Mouse (Mus musculus) kidney, adult 9 months (tissue): ENCODE results near the gene Gp1bb.

Experiments
- DNase-seq: peaks from one replicate; pipeline ENCODE4 v3.0.0; 2022

Gp1bb gene

DNA sequence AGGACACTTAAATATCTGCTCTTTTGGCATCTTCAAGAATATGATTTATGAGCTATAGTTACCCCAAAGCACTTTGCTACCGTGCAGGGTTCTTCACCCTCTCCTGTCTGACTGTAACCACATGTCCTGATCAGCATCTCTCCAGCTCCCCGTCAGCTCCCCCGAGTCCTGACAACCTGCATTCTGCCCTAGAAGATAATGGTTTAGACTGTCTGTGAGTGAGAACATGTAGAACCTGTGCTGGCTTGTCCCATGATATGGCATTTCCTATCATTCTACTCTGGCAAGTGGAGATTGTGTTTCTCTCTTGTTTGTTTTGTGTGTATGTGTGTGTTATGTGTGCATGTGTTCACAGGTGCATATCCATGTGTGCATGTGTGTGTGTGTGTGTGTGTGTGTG, 24.2 kb downstream of the Gp1bb start:
- no peak for DNase-seq

DNA sequence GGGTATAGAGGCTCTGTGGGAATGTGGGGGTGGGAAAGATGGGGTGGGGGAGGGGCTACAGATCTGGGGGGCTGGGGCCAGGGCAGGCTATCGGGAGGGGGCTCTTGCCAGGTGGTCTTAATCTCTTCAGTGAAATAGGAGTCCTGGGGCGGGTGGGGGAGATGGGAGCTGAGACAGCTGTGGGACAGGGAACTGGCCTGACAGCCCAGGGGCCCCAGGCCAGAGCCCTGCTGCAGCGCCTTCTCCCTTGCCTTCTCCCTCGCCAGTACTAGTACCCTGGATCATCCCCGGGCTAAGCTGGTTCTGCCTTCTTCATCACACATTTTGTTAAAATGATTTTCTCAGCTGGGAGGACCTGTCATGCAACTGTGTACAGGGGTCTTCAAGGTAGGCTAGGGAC, 25.9 kb downstream of the Gp1bb start:
- no peak for DNase-seq

DNA sequence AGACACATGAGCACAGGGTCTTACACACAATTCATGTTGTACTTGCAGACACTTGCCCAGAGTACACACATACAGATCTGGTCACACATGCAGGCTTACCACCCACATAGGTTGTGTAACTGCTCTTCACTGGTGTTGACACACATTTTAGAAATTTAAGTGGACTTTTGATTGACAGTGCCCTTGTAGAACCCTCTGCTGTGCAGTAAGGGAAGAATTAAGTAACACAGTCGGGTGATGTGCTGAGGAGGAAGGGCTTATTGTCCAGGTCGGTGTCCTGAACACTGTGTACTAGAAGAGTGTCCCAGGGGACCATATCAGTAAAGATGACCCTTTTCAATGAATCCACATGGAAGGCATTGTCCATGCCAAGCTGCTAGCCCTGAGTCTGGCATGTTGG, 28.3 kb downstream of the Gp1bb start:
- no peak for DNase-seq

DNA sequence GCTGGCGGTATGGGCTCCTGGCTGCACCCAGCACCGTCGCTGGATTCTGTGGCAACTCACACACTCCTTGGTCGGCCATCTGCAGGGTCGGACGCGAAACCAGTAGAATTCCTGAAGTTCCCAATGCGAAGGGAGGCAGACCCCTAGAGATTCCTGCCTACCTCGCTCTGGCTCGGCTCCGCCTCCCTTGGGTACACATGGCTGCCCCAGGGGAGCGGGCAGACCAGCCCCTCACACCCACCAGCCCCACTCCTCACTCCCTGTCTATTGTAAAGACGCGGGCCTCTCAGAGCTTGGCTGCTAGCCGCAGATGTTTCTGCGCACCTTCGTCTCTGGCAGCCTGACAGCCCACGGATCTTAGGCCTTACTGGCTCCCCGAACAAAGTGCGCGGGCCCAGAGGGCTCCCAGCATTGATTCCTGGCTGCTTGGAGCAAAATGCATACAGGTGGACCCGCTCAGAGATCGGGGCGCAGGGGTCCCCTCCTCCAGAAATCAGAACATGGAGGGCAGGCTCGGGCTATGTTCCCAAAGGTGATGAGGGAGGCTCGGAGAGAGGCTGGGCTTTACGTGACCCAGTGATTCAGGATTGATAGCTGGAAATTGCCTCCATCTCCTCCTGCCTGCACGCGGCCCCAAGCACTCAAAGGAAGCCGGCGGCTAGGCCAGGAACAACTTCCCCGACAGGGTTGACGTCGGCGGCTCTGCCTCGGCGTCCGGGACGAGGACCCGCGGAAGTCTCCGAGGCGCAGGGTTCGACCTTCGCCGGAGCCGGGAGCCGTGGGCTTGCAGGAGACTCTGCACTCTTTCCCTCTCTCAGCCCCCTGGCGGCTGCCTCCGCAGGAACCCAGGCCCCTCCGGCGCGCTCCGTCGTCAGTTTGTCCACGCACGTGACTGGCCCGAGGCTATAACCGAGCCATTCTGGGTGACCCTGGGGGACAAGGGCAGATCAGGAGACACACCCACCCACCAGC, 30.9 kb downstream of the Gp1bb start:
- no peak for DNase-seq

DNA sequence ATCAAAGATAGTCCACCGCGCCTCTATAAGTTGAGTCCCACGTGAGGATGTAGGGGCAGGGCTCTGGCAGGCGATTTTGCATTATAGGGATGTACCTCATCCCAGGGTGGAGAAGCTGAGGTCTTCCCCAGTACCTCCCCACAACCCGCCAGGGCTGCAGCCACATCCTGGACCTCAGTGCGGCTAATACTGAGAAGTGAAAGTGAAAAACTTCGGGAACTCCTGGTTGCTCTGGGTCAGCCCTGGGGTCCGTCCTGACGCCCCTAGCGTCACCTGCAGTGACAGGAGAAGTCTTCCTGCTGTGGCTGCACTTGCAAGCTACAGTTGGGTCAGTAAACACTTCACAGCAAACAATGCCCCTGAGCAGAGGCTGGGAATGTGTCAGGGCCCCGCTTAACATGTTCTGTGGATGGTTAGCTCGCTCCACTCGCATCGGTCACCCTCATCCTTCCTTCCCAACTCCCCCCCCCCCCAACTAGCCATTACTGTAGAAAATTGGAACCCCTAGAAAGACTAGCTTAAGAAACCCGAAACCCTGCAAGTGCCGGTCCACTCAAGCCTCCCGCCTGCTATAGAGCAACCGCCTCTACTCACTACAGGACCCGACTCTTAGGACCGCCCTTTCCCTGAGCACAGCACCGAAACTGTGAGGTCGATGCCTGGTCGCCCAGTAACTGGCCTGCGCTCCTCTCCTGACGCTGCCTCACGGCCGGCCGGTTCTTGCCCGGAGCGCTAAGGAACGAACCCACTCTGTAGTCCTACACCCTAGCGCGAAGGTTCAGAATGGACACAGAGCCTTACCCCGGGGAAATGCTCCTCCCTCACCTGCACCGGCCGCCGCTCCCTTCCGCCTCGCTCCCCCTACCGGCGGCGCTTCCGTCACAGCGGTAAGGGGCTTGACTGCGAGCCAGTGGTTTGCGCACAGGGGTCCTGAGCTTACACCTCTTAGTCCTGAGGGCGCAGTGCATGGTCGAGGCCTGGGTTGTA, 32.1 kb downstream of the Gp1bb start, which contains the start of gene Tbx1:
Tbx1 (minus strand) TSS at position 868 of the 987 bp plus-strand sequence.
- no peak for DNase-seq

DNA sequence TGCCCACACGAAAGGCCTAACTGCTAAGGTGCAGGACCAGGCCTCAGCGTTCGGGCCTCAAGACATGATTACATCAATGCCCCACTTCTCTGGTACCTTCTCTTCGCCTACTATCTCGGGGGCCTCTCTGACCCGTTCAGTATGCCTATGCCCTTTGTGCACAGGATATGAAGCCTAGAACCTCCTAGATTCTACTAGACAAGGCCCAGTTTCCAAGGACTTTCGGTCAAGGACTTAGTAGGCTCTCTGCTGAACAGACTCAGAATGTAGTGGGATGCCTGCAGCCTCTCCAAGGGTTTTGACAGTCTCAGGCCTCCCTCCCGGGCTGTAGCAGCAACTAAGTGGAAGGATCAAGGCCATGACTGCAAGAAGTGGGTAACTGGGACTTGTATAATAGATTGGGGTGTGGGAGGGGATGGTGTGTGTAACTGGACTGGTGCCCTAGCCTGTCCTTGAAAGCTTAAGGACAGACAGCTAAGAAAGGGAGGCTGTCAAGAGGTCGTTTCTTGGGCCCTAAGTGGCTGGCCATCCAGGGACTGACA, 33.1 kb downstream of the Gp1bb start:
- no peak for DNase-seq

DNA sequence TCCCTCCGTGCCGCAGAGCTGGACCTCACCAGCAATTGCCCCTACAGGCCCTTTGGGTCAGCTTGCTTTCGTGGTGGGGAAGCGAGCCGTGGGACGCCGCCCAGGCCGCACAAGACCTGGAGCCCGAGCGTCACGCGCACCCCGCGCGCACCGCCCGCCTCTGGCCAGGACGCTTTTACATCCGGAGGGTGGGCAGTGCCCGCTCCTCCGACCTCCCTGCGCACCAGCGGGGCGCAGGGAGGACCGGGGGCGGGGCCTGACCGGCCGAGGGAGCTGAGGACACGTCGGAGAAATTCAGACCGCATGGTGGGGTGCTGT, 33.5 kb downstream of the Gp1bb start:
- DNase-seq: no peak

DNA sequence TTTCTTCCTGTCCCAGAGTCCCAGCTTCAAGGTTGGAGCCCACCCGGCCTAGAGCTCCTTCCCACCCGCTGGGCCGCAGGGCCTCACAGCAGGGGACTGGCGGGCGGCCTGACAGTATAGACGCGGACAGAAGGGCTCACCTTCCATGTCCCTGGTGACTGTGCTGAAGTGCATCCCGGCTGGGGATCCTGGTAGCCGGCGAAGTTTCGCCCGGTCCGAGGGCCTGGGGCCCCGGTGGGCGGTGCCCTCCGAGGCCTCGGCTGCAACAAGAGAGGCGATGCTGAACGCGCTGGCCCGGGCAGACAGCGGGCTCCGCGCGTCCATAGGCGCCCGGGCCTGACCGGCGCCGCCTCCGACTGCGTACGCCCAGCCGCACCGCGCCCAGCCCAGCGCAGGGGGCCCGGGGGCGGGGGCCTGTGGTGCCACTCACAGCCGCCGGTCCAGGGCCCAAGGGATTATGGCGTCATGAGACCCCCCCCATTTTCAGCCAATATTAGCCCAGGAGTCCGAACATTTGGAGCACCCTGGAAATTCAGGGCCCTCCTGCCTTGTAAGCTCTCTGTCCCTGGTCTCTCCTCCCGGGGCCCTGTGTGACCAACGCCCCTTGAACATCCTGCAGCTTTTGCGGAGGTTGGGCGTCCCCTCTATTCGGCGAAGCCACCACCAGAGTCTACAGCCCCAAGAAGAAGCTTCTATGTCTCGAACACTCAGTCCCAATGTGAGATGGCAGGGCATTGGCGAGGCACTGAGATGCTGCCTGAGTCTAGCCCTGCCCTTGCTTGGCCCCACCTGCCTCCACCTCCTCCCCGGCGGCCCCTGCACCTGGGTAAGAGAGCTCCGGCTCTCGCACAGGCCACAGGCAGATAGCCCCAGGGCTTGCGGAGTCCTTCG, 34.1 kb downstream of the Gp1bb start:
- no peak for DNase-seq

DNA sequence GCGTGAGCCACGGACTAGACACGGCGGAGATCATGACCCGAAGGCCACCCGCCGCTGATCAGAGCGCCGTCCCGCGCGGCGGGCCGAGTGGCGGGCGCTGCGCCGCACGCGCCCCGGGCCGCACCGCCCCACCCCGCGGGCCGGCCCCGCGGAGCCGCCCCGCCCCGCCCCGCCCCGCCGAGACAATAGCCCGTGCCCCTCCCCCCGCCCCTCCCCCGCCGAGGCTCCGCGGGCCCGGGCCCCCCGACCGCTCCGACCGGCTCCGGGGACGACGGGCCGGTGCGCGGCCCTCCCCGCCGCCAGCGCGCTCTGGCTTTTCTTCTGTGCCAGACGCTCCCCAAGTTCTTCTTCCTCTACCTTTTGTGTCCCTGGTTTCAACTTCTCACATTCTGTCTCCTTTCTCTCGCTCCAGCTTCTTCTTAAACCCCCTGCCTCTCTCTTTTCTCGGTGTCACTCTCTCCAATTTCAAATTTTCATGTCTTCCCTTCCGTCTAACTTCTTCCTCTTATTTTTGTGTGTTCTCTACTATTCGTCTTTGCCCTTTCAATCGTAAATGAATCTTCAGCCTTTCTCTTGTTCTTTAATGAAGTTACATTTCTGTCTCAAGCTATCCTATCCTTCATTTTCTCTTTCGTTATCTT, 35.2 kb downstream of the Gp1bb start:
- no peak for DNase-seq

DNA sequence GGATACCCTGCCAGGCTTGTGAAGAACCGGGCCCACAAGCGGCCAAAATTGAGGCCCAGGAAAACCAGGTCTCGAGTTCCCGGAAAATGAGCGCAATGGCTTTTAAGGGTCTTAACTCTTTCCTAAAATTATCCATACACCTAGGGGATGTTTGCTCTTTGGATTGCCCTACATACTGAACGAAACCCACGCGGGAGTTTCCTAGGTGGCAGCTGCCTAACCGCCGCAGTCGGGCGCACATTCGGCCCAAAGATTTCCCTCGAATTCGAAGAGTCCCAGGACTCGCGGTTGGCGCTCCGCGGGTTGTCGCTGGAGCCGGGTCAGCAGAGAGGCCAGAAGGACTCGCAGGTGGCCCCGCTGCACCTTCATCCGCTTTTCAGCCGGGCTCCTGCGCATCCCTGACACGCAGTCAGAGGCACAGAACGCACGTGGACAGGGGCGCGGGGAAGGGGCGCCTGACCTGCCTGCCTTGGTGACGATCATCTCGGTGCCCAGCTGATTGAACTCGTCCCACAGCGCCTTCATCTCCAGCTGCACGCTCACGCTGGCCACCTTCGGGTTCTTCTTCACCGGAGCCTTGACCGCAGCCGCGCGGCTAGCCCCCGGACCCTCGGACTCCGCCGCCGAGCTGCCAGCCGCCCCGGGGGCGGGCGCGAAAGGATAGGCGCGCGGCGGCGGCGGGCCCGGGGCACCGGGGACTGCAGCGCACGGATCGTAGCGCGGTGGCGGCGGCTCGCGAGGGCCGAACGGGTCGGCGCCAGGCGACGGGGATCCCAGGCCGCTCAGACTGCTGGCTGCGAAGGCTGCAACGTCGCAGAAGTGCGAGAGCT, 35.9 kb downstream of the Gp1bb start:
- no peak for DNase-seq

DNA sequence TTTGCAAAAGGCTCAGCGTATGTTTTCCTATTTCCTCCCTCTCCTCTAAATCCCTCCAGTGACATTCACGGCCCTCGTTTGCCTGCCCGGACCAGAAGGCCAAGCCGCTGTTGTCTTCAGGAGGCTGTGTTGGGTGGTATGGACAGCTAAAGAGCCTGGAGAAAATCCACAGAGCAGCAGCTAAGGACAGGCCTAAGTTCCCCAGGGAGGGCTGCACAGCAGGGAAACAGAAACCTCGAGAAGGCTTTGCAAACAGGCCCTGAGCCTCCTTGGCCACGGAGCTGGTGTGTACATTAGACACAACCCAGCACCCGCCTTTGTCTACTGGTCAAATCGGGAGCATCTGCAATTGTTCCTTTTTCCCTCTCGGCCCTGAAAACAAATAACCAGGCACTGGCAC, 36.5 kb downstream of the Gp1bb start:
- DNase-seq: no peak

DNA sequence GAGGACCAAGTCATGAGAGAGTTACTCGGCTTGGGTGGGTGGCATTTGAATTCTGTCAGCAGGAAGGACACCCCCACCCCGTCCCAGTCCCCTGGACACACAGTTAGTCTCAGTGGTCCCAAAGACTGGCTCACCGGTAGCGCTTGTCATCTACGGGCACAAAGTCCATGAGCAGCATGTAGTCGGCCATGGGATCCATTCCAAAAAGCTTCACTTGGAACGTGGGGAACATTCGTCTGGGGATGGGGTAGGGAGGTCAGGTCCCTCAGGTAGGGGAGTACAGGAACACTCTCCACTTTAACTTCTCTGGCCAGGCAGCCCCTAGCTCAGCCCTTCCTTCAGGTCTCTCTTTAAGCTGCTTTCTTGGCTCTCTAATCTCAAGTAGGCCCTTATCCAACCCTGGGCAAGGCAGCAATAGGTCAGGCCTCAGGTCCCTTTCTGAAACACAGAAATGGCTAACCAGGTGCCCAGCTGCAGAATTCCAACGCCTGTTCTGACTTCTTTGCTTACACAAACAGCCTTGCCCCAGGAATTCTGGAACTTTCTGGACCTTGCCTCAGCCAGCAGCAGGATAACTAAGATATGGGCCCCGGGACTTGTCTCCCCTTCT, 37.2 kb downstream of the Gp1bb start:
- no peak for DNase-seq

DNA sequence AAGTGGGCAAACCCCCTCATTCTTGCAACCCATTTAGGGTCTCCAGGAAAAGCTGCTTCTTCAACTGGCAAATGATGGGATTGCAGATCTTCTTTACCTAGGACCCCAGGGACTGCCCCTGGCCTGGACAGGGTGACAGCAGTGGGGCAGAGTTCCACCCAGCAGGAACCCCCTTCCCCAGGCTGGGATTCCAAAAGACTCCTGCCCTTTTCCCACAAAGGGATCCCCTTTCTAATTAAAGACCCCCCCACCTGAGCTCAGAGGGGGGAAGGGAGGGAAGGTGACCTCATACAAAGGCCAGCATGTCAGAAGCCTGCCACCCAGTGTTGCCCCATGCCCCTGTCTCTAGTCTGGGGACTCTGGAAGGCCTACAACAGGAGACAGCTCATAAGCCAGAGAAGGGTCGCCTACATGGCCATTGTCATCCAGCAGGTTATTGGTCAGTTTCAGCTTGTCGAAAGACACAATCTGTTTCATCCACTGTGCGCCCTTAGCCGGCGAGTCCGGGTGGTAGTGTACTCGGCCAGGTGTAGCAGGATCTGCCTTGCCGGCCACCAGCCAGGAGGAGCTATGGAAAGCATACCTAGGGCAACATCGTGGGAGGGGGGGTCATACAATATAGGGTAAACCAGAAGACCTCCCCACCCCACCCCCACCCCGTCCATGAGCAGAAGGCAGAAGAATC, 38.4 kb downstream of the Gp1bb start:
- DNase-seq: no peak

DNA sequence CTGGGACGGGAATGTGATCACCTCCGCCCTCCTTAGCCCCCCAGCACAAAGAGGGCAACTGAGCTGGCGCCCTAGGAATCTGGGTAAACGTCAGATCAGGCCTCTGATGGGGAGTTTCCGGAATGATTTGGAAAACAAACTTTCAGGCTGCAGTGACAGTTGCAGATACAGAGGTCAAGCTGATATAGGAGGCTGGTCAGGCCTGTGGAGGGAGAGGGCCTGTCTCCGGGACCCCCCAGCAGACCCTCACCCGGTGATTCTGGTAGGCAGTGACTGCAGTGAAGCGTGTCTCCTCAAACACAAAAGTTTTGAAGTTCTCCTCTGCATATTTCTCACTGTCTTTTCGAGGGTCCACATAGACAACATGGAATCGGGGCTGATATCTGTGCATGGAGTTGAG, 39.0 kb downstream of the Gp1bb start:
- DNase-seq: no peak

DNA sequence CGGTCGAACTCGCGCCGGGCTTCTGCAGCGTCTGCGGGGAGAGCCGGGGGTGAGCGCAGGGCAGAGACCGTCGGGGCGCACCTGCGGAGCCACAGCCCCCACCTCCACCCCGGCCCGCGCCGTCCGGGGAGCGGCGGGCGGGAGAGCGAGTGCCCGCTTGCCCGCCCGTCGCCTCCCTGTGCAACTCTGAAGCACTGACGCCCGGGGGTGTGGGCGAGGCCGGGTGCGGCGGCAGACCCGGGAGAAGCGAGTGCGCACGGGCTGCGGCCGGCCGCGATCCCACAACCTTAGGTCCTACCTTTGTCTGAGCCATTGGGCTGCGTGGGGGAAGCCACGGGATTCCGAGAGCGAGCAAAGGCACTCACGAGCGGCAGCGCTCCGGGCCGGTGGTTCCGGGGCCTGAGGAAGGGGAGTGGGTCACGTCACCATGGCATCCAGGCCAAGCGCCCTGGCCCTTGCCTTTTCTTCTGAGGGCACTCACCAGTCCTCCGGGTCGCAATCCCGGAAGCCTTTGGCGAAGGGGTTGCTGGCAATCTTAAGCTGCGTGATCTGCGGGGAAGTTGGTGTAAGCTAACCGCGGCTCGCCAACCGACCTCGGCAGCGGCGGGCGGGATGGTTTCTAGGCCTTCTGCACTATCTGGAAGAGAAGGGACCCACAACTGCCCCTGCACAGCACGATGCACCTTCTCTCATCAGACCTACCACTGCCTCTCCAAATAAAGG, 39.6 kb downstream of the Gp1bb start:
- DNase-seq: no peak

DNA sequence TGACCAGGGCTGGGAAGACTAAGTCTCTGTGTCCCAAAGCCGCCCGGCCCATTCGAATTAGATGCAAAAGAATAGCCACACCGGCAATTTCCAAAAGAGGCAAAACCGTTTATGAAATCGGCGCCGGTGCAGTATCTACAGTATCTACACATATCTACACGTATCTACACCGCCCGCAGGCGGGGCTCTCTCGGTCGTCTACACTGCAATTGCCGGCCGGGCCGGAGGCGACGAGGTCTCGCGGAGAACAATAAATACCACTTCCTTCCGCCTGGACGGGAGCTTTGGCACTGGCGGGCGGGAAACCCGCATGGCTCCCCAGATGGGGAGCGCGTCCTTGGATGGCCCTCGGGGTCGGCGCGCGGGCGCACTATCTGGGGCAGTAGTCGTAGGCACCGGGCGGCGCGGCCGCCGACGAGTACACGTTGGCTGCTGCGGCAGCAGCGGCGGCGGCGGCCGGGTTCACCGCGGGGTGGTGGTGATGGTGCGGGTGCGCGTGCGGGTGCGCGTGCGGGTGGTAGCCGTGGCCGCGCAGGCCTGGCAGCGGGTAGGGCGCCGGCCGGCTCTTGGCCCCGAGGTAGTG, 40.5 kb downstream of the Gp1bb start:
- DNase-seq: no peak

DNA sequence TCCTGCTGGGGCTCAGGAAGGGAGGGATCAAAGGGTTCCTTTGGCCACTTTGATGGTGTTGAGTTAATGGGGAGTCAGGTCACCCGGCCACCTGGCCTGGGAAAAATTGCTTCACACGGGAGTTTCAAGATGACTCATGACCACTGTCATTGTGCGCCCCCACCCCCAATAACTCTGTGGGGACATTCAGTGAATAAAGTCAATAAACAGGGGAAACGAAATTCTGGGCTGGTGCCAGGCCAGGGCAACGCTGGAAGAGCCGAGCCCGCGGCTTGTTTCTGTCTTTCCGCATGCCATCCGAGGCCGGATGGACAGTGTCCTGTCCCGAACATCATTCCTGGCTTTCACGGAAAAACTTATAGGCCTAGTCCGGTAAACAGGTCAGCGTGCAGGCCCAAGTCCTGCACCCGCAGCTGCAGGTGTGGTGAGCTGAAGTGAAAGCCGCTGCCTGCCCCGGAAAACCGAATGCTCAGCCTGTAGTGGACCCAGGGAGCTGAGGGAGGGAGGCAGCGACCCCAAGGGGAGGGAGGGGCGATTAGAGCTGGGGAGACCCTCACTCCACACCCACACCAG, 41.1 kb downstream of the Gp1bb start:
- DNase-seq: no peak

DNA sequence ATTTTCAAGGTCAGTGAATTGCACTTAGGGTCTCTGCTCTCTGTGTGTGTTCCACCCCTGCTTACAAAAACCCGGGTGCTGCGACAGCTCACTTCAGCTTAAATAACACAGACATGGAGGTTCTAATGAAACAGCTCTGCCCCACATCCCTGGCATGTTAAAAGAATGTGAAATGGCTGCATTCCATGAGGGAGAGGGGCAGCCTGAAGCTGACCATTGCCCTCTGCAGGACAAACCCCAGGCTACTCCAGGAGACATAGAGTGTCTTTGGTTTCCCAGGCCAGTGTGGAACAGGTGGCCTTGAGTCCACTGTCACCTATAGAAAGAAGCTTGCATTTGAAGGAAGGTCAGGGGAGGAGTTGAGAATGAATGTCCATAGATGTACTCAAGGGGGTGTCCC, 41.8 kb downstream of the Gp1bb start:
- DNase-seq: no peak
